Mouse (Mus musculus): ENCODE results near the gene Cd5. TPM values are rescaled to one million over a fixed set of nuclear protein-coding genes. Genes with fewer than 3 reads are reported as not detected.
A peak's percentile ranks its signal among the peaks of the same experiment; 100 is the strongest.

The Cd5 gene
- polyA plus RNA-seq, 1 experiment from 2014 or later: 0.55 TPM

DNA sequence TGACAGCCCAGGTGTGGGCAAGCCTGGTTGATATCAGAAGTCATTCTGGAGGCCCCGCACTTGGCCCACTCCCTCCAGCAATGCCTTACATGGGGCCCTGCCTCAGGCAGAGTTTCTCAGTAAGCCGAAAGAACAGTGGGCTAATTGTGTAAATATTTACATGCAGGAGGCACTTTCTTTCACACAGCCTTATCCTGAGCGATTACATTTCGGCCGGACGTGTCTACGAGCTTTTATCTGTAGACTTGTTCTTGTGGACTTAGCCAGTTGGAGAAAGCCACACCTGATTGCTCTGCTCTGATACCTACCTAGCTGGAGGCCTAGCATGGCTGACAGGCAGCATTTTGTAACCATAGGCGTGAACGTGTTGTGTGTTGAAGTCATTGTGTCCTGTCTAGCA lies 39.0 kb downstream of the Cd5 start:
- ATAC-seq (ENCODE audit: insufficient number of reproducible peaks, low FRiP score): no peak
- Histone ChIP-seq H3K36me3 (no peaks in the 10 kb centered on the region), H3K4me3 (no peak overlapping the region), H3K27ac (ENCODE audit: poor library complexity, severe bottlenecking) (0 out of 2 replicates have a peak overlapping the region, but pooled peaks have one; percentile 3), H3K27me3 (replicated peaks) (no peaks in the 10 kb centered on the region), H3K9ac (0 out of 2 replicates have a peak overlapping the region, but pooled peaks have one; percentile 33), H3K4me2 (0 out of 2 replicates have a peak overlapping the region, but pooled peaks have one; percentile 3), H3K4me1 (replicated peaks) (peaks cover 65% of the 10 kb centered on the region), H3K9me3 (replicated peaks) (no peaks in the 10 kb centered on the region)
- WGBS: 44% methylated on average over 9 of the region's 9 CpGs

DNA sequence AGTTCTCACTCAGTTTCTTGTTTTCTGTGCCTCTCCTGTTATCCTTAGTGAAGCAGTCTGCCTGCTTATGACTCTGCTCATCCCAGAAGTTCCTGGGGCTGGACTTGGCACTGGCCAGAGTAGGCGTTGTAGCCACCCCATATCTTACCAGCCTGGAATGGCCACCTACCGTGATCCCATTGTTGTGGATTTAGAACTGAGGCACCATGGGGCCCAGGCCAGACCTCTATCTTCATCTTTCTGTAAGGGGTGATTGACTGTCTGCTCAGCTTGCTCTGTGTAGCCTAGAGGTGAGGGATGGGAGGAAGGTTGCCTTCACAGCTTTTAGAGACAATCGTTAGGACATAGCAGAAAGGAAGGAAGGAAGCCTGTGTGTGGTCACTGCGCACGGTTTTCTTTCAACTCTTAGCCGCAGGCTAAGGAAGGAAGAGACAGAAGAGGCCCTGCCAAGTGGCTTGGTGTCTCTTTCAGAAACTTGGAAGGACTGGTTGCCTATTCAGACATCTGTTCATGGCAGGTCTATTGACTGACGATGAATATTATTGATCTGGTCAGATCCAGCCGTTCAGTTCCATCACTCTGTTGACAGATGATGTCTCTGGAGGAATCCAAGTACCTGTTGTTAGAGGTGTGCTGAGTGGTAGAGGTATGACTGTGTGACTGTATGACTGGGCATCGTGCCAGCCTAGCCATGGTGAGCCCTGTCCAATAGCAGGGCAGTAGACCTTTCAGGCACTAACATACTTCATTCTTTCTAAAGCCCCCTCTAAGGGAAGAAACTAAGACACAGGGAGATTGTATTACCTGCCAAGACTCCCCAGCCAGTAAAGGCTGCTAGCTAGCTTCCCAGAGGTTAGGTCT lies 40.4 kb downstream of the Cd5 start:
- Histone ChIP-seq H3K27ac (ENCODE audit: poor library complexity, severe bottlenecking) (no peak overlapping the region), H3K27me3 (replicated peaks) (no peaks in the 10 kb centered on the region), H3K4me2 (no peak overlapping the region), H3K36me3 (no peaks in the 10 kb centered on the region), H3K4me1 (replicated peaks) (peaks cover 62% of the 10 kb centered on the region), H3K9me3 (replicated peaks) (no peaks in the 10 kb centered on the region), H3K9ac (no peak overlapping the region), H3K4me3 (no peak overlapping the region)
- WGBS: 70% methylated on average over 9 of the region's 9 CpGs
- ATAC-seq (ENCODE audit: insufficient number of reproducible peaks, low FRiP score): no peak; the same call in 1 of the 2 replicates

DNA sequence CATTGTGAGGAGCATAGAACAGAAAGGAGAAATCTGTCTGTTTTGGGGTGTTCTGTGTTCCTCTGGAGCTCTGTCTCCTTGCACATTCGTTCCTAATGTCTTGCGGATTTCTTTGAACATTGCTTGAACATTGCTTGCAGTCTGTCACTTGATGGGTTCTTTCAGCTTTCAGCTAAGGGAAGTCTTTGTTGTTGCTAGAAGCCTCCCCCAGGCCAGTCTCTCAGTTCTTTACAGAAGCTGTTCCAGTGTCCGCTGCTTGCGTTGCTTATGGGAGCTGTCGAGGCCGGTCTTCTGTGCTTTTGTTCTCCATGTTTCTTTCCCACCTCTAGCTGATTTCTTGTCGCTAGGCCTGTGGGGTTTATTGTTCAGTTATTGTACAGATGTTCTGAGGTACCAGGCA lies 43.0 kb downstream of the Cd5 start:
- 60% methylated on average over 7 of the region's 7 CpGs for WGBS
- no peaks in the 10 kb centered on the region for H3K36me3 ChIP-seq
- no peak overlapping the region; the same call in 1 of the 2 replicates for H3K27ac ChIP-seq (ENCODE audit: poor library complexity, severe bottlenecking)
- no peak overlapping the region; the same call in 1 of the 2 replicates for H3K9ac ChIP-seq
- no peak overlapping the region for H3K4me3 ChIP-seq
- no peak overlapping the region for H3K4me2 ChIP-seq
- H3K9me3 ChIP-seq (replicated peaks): no peaks in the 10 kb centered on the region
- H3K27me3 ChIP-seq (replicated peaks): no peaks in the 10 kb centered on the region
- peaks cover 62% of the 10 kb centered on the region for H3K4me1 ChIP-seq (replicated peaks)
- ATAC-seq (ENCODE audit: insufficient number of reproducible peaks, low FRiP score): no peak

DNA sequence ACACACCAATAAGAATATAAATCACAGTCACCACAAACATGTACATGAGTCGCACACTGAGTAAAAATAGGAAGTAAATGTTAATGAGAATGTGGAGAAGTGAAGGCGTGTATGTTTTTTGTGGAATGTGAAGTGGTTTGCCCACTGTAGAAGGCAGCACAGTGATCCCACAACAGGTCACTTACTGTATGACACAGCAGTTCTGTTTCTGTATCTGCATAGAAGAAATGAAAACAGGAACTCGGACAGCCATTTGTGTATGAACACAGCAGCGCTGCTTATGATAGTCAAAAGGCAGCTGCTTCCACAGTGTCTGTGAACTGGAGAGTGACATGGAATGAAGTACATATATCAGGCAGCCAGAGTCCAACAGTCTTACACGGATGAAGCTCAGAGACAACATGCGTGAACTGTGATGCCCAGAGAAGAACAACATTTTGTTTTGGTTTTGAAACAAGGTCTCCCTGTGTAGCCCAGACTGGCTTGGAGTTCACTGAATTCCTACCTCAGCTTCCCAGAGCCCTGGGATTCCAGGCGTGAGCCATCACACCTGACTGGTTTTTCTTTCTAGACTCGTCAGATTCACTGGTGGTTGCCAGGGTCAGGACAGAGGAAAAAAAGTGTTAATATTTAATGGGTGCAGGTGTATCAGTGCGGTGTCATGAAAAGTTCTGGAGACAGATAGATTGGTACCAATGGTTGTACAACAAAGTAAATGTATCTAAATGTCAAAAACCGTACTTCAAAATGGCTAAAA lies 44.7 kb downstream of the Cd5 start:
- Histone ChIP-seq H3K4me1 (replicated peaks) (peaks cover 64% of the 10 kb centered on the region), H3K4me3 (no peak overlapping the region), H3K36me3 (no peaks in the 10 kb centered on the region), H3K9me3 (replicated peaks) (no peaks in the 10 kb centered on the region), H3K27me3 (replicated peaks) (no peaks in the 10 kb centered on the region), H3K9ac (no peak overlapping the region), H3K4me2 (no peak overlapping the region), H3K27ac (ENCODE audit: poor library complexity, severe bottlenecking) (no peak overlapping the region)
- ATAC-seq (ENCODE audit: insufficient number of reproducible peaks, low FRiP score): no peak
- WGBS: 87% methylated on average over 10 of the region's 10 CpGs

DNA sequence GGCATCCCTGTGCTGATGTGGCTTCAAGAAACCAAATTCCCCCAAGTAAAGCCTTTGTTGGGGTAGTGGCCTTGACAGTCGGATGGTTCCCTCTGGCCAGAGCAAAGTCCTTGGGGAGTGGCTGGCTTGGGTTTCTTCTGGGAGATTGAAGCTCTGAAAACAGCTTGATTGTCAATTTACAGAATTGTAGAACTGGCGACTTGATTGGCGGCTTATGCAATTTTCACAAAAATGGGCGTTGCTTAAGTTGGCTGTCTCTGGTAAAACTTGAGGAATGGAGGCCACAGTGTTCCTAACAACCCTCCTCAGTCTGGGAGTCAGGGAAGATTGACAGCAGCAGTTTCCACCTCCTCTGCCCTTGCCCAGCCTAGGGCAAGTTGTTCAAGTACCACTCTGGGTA lies 46.4 kb downstream of the Cd5 start:
- 87% methylated on average over 4 of the region's 4 CpGs for WGBS
- H3K27ac ChIP-seq (ENCODE audit: poor library complexity, severe bottlenecking): no peak overlapping the region
- ATAC-seq (ENCODE audit: insufficient number of reproducible peaks, low FRiP score): no peak
- no peak overlapping the region for H3K4me2 ChIP-seq
- H3K4me3 ChIP-seq: no peak overlapping the region
- H3K27me3 ChIP-seq (replicated peaks): no peaks in the 10 kb centered on the region
- H3K36me3 ChIP-seq: no peaks in the 10 kb centered on the region
- peaks cover 54% of the 10 kb centered on the region for H3K4me1 ChIP-seq (replicated peaks)
- H3K9me3 ChIP-seq (replicated peaks): no peaks in the 10 kb centered on the region
- no peak overlapping the region for H3K9ac ChIP-seq

DNA sequence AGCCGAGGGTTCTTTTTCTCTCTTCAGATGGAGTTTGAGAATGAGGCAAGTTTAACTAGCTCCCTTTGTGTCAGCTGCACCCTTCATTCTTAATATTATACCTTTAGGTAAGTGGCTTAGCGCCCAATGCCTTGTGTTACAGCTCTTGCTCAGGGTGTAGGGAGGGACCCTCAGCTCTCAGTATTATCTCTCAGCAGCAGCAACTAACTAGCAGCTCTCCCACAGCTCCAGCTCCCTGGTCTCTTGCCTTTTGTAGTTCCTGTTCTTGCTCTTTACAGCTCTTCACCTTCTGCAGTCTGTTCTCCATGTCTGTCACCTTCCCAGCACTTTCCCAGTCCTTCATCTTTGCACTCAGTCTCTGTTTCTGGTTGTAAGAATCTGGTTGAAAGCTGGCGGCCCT lies 47.1 kb downstream of the Cd5 start:
- no peak overlapping the region for H3K27ac ChIP-seq (ENCODE audit: poor library complexity, severe bottlenecking)
- no peak for ATAC-seq (ENCODE audit: insufficient number of reproducible peaks, low FRiP score)
- peaks cover 49% of the 10 kb centered on the region for H3K4me1 ChIP-seq (replicated peaks)
- no peak overlapping the region for H3K4me2 ChIP-seq
- H3K9me3 ChIP-seq (replicated peaks): no peaks in the 10 kb centered on the region
- H3K27me3 ChIP-seq (replicated peaks): no peaks in the 10 kb centered on the region
- H3K4me3 ChIP-seq: no peak overlapping the region
- 77% methylated on average over 3 of the region's 3 CpGs for WGBS
- H3K36me3 ChIP-seq: no peaks in the 10 kb centered on the region
- no peak overlapping the region for H3K9ac ChIP-seq

DNA sequence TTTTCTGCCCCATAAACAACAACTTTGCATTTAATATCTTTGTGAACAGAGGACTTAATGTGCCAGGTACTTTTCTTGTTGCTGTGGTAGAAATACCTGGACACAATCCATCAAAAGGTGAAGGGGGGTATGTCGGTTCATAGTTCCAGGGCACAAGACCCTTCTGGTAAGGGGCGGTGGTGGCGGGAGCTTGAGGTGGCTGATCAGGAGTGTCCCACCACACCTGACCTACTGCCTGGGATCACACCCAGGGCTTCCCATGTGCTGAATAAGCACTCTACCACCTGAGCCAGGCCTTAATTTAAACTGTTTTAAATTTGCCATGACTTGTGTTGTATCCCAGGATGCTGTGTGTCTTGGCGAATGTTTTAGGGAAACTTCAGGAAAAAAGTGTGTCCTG lies 47.7 kb downstream of the Cd5 start:
- WGBS: 89% methylated on average over 4 of the region's 4 CpGs
- H3K9ac ChIP-seq: no peak overlapping the region; the same call in 1 of the 2 replicates

DNA sequence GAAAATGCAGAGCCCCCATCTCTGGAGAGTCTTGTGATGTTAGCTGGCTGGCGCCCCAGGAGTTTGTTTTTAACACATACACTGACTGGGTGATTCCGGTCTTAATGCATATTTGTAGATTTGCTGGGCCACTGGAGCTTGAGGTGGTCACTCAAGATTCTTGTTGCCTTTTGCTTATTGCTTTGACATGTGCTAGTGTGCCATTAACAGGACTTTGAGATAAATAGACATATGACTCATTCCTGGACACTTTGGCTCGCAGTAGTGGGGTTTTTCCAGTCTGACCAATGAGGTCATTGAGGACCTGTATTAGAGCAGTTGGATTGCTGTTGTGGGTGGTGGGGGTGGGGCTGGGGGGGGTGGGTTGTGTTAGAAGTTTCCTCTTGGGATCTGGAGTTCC lies 48.5 kb downstream of the Cd5 start:
- H3K27me3 ChIP-seq (replicated peaks): no peaks in the 10 kb centered on the region
- H3K4me2 ChIP-seq: peak overlapping the region; percentile 79
- H3K9me3 ChIP-seq (replicated peaks): no peaks in the 10 kb centered on the region
- 52% methylated on average over 3 of the region's 3 CpGs for WGBS
- peaks cover 40% of the 10 kb centered on the region for H3K4me1 ChIP-seq (replicated peaks)
- H3K9ac ChIP-seq: no peak overlapping the region; the same call in 1 of the 2 replicates
- no peak for ATAC-seq (ENCODE audit: insufficient number of reproducible peaks, low FRiP score)
- no peaks in the 10 kb centered on the region for H3K36me3 ChIP-seq
- H3K4me3 ChIP-seq: no peak overlapping the region
- peak overlapping the region; percentile 95 for H3K27ac ChIP-seq (ENCODE audit: poor library complexity, severe bottlenecking)

More for the DNA sequence above, 47.7 kb downstream of the Cd5 start:
- Histone ChIP-seq H3K36me3 (no peaks in the 10 kb centered on the region), H3K27me3 (replicated peaks) (no peaks in the 10 kb centered on the region), H3K4me3 (no peak overlapping the region), H3K4me2 (no peak overlapping the region), H3K4me1 (replicated peaks) (peaks cover 48% of the 10 kb centered on the region), H3K27ac (ENCODE audit: poor library complexity, severe bottlenecking) (peak overlapping the region; percentile 95; the same call in 1 of the 2 replicates), H3K9me3 (replicated peaks) (no peaks in the 10 kb centered on the region)
- ATAC-seq (ENCODE audit: insufficient number of reproducible peaks, low FRiP score): no peak

DNA sequence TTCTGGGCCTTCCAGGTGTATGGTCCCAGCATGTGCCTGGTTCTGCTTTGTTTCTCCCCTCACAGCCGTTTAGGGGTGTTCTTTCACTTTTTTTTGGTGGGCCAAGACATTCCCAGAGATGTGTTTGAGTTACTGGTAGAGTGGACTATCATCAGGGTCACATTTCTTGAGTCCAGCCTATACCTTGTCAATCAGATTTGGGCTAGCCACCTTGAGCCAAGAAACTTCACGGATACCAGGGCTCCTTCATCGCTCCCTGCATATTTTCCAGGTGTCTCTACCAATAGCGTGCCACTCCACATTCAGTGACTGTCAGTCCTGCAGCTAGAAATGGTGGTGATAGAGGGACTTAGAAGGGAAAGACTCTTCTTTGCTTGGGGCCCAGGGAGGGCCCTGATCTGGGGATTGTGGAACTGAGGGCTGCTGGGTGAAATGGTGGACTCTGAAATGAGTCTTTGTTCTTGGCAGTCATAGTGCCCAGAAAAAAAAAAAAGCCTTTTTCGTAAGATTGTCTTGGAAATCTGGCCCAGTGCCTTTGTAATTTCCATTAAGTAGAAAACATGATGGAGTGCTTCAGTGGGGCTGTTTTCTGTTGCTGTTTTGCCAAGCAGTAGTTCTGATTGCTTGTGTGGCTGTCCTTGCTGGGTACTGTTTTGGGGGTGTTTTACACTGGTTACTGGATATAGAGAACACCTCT lies 49.2 kb downstream of the Cd5 start:
- H3K27me3 ChIP-seq (replicated peaks): no peaks in the 10 kb centered on the region
- peak overlapping the region; percentile 79 for H3K4me2 ChIP-seq
- H3K9ac ChIP-seq: peak overlapping the region; percentile 84
- 47% methylated on average over 5 of the region's 5 CpGs for WGBS
- H3K36me3 ChIP-seq: no peaks in the 10 kb centered on the region
- no peak for ATAC-seq (ENCODE audit: insufficient number of reproducible peaks, low FRiP score)
- no peaks in the 10 kb centered on the region for H3K9me3 ChIP-seq (replicated peaks)
- H3K4me1 ChIP-seq (replicated peaks): peaks cover 37% of the 10 kb centered on the region
- H3K4me3 ChIP-seq: peak overlapping the region; percentile 75
- peak overlapping the region; percentile 95 for H3K27ac ChIP-seq (ENCODE audit: poor library complexity, severe bottlenecking)

DNA sequence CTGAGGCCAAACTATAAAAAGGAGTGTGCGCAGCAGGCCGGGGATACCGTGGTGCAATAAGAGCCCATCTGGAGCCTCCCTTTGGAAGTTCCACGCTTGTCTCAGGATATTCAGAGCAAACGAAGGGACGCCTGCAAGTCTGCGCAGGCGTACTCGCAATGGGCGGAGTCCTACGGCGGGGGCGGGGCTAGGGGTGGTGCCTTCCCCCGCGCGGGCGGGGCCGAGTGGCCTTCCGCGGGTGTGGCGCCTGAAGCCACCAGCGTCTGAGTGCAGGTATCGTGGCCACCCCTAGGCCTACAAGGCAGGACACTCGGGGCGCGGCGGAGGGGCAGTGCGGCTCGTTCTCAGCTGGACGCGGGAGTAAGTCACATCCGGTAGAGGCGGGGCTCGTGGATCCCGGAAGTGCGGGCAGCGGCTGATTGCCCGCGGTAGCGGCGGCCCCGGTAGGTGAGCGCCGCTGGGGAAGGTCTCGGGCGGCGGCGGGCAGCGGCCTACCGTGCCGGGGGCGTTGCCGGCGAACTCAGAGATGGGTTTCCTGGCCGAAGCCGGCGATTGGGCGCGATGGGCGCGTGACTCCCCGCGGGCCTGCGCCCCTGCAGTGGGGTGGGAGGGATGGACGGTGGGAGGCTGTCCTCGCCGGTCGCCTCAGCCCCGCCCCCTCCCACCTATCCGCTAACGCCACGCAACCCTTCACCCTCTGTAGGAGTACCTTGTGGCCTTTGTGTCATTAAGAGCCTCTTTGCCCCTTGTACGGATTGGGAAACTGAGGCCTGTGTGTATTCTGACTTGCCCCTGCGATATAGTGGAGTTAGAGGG lies 50.1 kb downstream of the Cd5 start, which contains the start of gene Vps37c:
TSS of gene Vps37c (plus strand) at position 199 of the 816 bp plus-strand sequence.
- ATAC-seq (ENCODE audit: insufficient number of reproducible peaks, low FRiP score): peak; percentile 93
- under 1% methylated on average over 72 of the region's 74 CpGs for WGBS
- H3K36me3 ChIP-seq: no peaks in the 10 kb centered on the region

More for the DNA sequence above, 50.1 kb downstream of the Cd5 start, which contains the start of gene Vps37c:
- Histone ChIP-seq H3K9me3 (replicated peaks) (no peaks in the 10 kb centered on the region), H3K4me1 (replicated peaks) (peaks cover 37% of the 10 kb centered on the region), H3K9ac (peak within 1 kb of the TSS; percentile 84), H3K27me3 (replicated peaks) (no peaks in the 10 kb centered on the region), H3K4me3 (peak within 1 kb of the TSS; percentile 75), H3K27ac (ENCODE audit: poor library complexity, severe bottlenecking) (peak within 1 kb of the TSS; percentile 95), H3K4me2 (peak within 1 kb of the TSS; percentile 79)
